Comparison of ENCODE assay signal across 8 mouse cellular contexts in genomic region chr12:70144637-70145448, GRCm38 (mm10). TPM values are rescaled to one million over a fixed set of nuclear protein-coding genes. Genes with fewer than 3 reads are reported as not detected.
DNase-seq lines count a peak whose midpoint lies in the region; ATAC-seq and TF ChIP-seq lines count a peak whose summit lies in the region.

No protein-coding gene starts in this region.

- WGBS in forebrain, embryonic 14.5 days = 52% methylated on average over 20 of the region's 20 CpGs
- WGBS in hindbrain, postnatal 0 days = 43% methylated on average over 20 of the region's 20 CpGs
- 28% methylated on average over 20 of the region's 20 CpGs for WGBS in stomach, embryonic 14.5 days

- H3K27me3 ChIP-seq in forebrain, embryonic 14.5 days (replicated peaks; ENCODE audit: control insufficient read depth, insufficient read depth, low read length) = no peaks in the 10 kb centered on the region
- H3K27me3 ChIP-seq in hindbrain, postnatal 0 days (ENCODE audit: insufficient read depth, low read length) = no peaks in the 10 kb centered on the region
- no peaks in the 10 kb centered on the region for H3K27me3 ChIP-seq in stomach, embryonic 14.5 days (ENCODE audit: control insufficient read depth, insufficient read depth, low read length)

- H3K4me3 ChIP-seq in forebrain, embryonic 14.5 days (ENCODE audit: low read depth, low read length) = no peak overlapping the region
- H3K4me3 ChIP-seq in hindbrain, postnatal 0 days (ENCODE audit: low read length) = no peak overlapping the region
- H3K4me3 ChIP-seq in stomach, embryonic 14.5 days (ENCODE audit: low read depth, low read length) = no peak overlapping the region

- peak; percentile 6; the same call in 1 of the 2 replicates for ATAC-seq in forebrain, embryonic 14.5 days
- ATAC-seq in hindbrain, postnatal 0 days = peak; percentile 35
- ATAC-seq in megakaryocyte progenitor cell, adult 5-6 weeks (replicated peaks; ENCODE audit: poor library complexity) = peak; percentile 63
- ATAC-seq in stomach, embryonic 14.5 days (ENCODE audit: insufficient number of reproducible peaks, insufficient read depth, low FRiP score, low read depth) = no peak

- 0 out of 2 replicates have a peak, but pooled peaks cover 7% of the 10 kb centered on the region for H3K4me1 ChIP-seq in forebrain, embryonic 14.5 days (ENCODE audit: control insufficient read depth, insufficient read depth, low read length)
- peaks cover 3% of the 10 kb centered on the region; the same call in 1 of the 2 replicates for H3K4me1 ChIP-seq in hindbrain, postnatal 0 days (ENCODE audit: insufficient read depth, low read length)
- 0 out of 2 replicates have a peak, but pooled peaks cover 7% of the 10 kb centered on the region for H3K4me1 ChIP-seq in stomach, embryonic 14.5 days (ENCODE audit: control insufficient read depth, insufficient read depth, low read length)

- no peaks in the 10 kb centered on the region for H3K9me3 ChIP-seq in forebrain, embryonic 14.5 days (replicated peaks; ENCODE audit: control insufficient read depth, low read length)
- H3K9me3 ChIP-seq in hindbrain, postnatal 0 days (ENCODE audit: low read length) = no peaks in the 10 kb centered on the region
- H3K9me3 ChIP-seq in stomach, embryonic 14.5 days (ENCODE audit: control insufficient read depth, low read depth, low read length) = no peaks in the 10 kb centered on the region

- H3K36me3 ChIP-seq in forebrain, embryonic 14.5 days (ENCODE audit: control insufficient read depth, insufficient read depth, low read length) = no peaks in the 10 kb centered on the region
- no peaks in the 10 kb centered on the region for H3K36me3 ChIP-seq in hindbrain, postnatal 0 days (ENCODE audit: insufficient read depth, low read length)
- H3K36me3 ChIP-seq in stomach, embryonic 14.5 days (ENCODE audit: control insufficient read depth, insufficient read depth, low read length) = no peaks in the 10 kb centered on the region

- H3K4me2 ChIP-seq in forebrain, embryonic 14.5 days (ENCODE audit: low read length) = no peak overlapping the region
- 0 out of 2 replicates have a peak overlapping the region, but pooled peaks have one; percentile 3 for H3K4me2 ChIP-seq in hindbrain, postnatal 0 days (ENCODE audit: low read depth, low read length)
- 0 out of 2 replicates have a peak overlapping the region, but pooled peaks have one; percentile 11 for H3K4me2 ChIP-seq in stomach, embryonic 14.5 days (replicated peaks; ENCODE audit: low read depth, low read length)

- TF ChIP-seq CTCF in hindbrain, postnatal 0 days (IDR thresholded peaks at IDR 0.05; ENCODE audit: low read depth) = peak; percentile 82

- no peak overlapping the region for H3K9ac ChIP-seq in forebrain, embryonic 14.5 days (ENCODE audit: low read length)
- H3K9ac ChIP-seq in hindbrain, postnatal 0 days (replicated peaks; ENCODE audit: low read length) = no peak overlapping the region
- H3K9ac ChIP-seq in stomach, embryonic 14.5 days (replicated peaks; ENCODE audit: low read depth, low read length) = no peak overlapping the region

- H3K27ac ChIP-seq in forebrain, embryonic 14.5 days (ENCODE audit: low read depth, low read length) = no peak overlapping the region; the same call in 1 of the 2 replicates
- no peak overlapping the region for H3K27ac ChIP-seq in hindbrain, postnatal 0 days
- peak overlapping the region; percentile 93 for H3K27ac ChIP-seq in stomach, embryonic 14.5 days (ENCODE audit: low read length)

- peak; percentile 70 to 76 for DNase-seq in right cerebral cortex, adult 2 months (ENCODE audit: low spot score in 2 of 2)
- no peak for DNase-seq in right cerebral cortex, postnatal 25 days
- peak; percentile 48 for DNase-seq in c-Kit-positive CD71-positive TER-119-positive erythroid progenitor cells, embryonic 14.5 days (ENCODE audit: low spot score)
- DNase-seq in forebrain, embryonic 14.5 days (ENCODE audit: low spot score) = peak; percentile 75
- peak; percentile 81 for DNase-seq in hindbrain, postnatal 0 days (ENCODE audit: low spot score)
- peak; percentile 53 to 69 for DNase-seq in left cerebral cortex, adult 18-20 months (ENCODE audit: low spot score in 2 of 2)

RNA-seq across cellular contexts. Expression of gene Abhd12b, which starts 9.1 kb away (rescaled TPM):
- polyA plus RNA-seq in forebrain, embryonic 14.5 days (2014; fragmentation: Nextera tagmentation; extraction: Ambion mirVana) = not detected in 2 replicates
- 0.14 TPM in 1 of 2 replicates, not detected in the other for total RNA-seq in hindbrain, postnatal 0 days (2014; rRNA removed)
- polyA plus RNA-seq in hindbrain, postnatal 0 days (2015; fragmentation: Nextera tagmentation; extraction: Ambion mirVana) = not detected in 2 replicates
- total RNA-seq in left cerebral cortex, adult 18-20 months (2021) = not detected
- total RNA-seq in megakaryocyte progenitor cell, adult 5-6 weeks (2015) = not detected in 2 replicates
- total RNA-seq in megakaryocyte progenitor cell, adult 5-6 weeks (2017) = not detected in 2 replicates
- 0.29 and 0.33 TPM in 2 replicates for polyA plus RNA-seq in stomach, embryonic 14.5 days (2014; fragmentation: Nextera tagmentation; extraction: Ambion mirVana)

RNA-seq across cellular contexts. Expression of gene Nin, which starts 31.3 kb away (rescaled TPM):
- polyA plus RNA-seq in forebrain, embryonic 14.5 days (2014; fragmentation: Nextera tagmentation; extraction: Ambion mirVana) = 14.8 and 26.9 TPM in 2 replicates
- 18.9 and 24.2 TPM in 2 replicates for total RNA-seq in hindbrain, postnatal 0 days (2014; rRNA removed)
- 6.1 and 6.2 TPM in 2 replicates for polyA plus RNA-seq in hindbrain, postnatal 0 days (2015; fragmentation: Nextera tagmentation; extraction: Ambion mirVana)
- 10 to 100 TPM; 54.0 to 66.9 TPM for total RNA-seq in left cerebral cortex, adult 18-20 months (2021)
- total RNA-seq in megakaryocyte progenitor cell, adult 5-6 weeks (2015) = 117 and 120 TPM in 2 replicates
- total RNA-seq in megakaryocyte progenitor cell, adult 5-6 weeks (2017) = 190 and 207 TPM in 2 replicates
- 23.3 and 26.1 TPM in 2 replicates for polyA plus RNA-seq in stomach, embryonic 14.5 days (2014; fragmentation: Nextera tagmentation; extraction: Ambion mirVana)
